Mouse (Mus musculus): Measurements from ENCODE around the gene Slc7a6os.

- TF ChIP-seq GATA1 (IDR thresholded peaks at IDR 0.05; ENCODE audit: low read length) (no peak), TAL1 (IDR thresholded peaks at IDR 0.05; ENCODE audit: low read length) (no peak)
These were observed 8.9 kb upstream of the Slc7a6os start for GRCm38 (mm10) chr8:106219620-106220019.

All from erythroblast, embryonic 14.5 days (primary cell).